Mouse (Mus musculus) brain, embryonic 14.5 days (tissue): ENCODE results near the gene Lpin1.

Experiments
- CTCF ChIP-seq: fragments of 200-500 bp; IDR thresholded peaks from 2 replicates; pipeline ENCODE4 v1.5.1; 2012; ENCODE audit warnings: inconsistent platforms, mild to moderate bottlenecking, moderate library complexity, borderline replicate concordance; ENCODE audit not compliant: insufficient read depth, insufficient read length; ENCODE audit errors: extremely low read depth
- POLR2A ChIP-seq: fragments of 200-500 bp; IDR thresholded peaks from 2 replicates; pipeline ENCODE4 v1.6.1; 2012; ENCODE audit warnings: mild to moderate bottlenecking, inconsistent platforms, borderline replicate concordance; ENCODE audit not compliant: poor library complexity, insufficient read depth, insufficient read length, severe bottlenecking; ENCODE audit errors: extremely low read depth

- TF ChIP-seq CTCF (no peak), POLR2A (no peak)
Observed at GRCm38 (mm10) chr12:16640075-16640474, 29.3 kb upstream of the Lpin1 start.
